Mouse (Mus musculus) MEL-GATA-1-ER (cell line): Measurements from ENCODE around the gene 1700034J05Rik.

ENCODE experiments used
- DNase-seq: peaks from one replicate; pipeline ENCODE4 v3.0.0-alpha.2; 2012; ENCODE audit warnings: low read depth; ENCODE audit errors: extremely low read depth

Gene 1700034J05Rik

GRCm38 (mm10) chr6:146928108-146928507 is 26.1 kb downstream of the 1700034J05Rik start:
- no peak for DNase-seq

- no peak for DNase-seq
Measured at GRCm38 (mm10) chr6:146926415-146926980, 27.7 kb downstream of the 1700034J05Rik start.

- DNase-seq, result no peak
Measured at GRCm38 (mm10) chr6:146918341-146918740, 35.9 kb downstream of the 1700034J05Rik start.

GRCm38 (mm10) chr6:146917396-146917795 is 36.8 kb downstream of the 1700034J05Rik start:
- no peak for DNase-seq

- DNase-seq, result no peak
Measured at GRCm38 (mm10) chr6:146915808-146916207, 38.4 kb downstream of the 1700034J05Rik start.

- DNase-seq, result no peak
Measured at GRCm38 (mm10) chr6:146913489-146914198, 40.6 kb downstream of the 1700034J05Rik start.

GRCm38 (mm10) chr6:146912835-146913488 is 41.3 kb downstream of the 1700034J05Rik start:
- peak; percentile 7 for DNase-seq

GRCm38 (mm10) chr6:146910801-146911200 is 43.4 kb downstream of the 1700034J05Rik start:
- DNase-seq, result no peak

- DNase-seq, result no peak
Measured at GRCm38 (mm10) chr6:146909725-146910489, 44.3 kb downstream of the 1700034J05Rik start.

GRCm38 (mm10) chr6:146908801-146909200 is 45.4 kb downstream of the 1700034J05Rik start:
- no peak for DNase-seq

- no peak for DNase-seq
Measured at GRCm38 (mm10) chr6:146907795-146908190, 46.4 kb downstream of the 1700034J05Rik start.

GRCm38 (mm10) chr6:146907061-146907794 is 47.0 kb downstream of the 1700034J05Rik start:
- no peak for DNase-seq

GRCm38 (mm10) chr6:146906000-146906786 is 48.0 kb downstream of the 1700034J05Rik start:
- DNase-seq, result no peak

GRCm38 (mm10) chr6:146904707-146905106 is 49.5 kb downstream of the 1700034J05Rik start:
- DNase-seq, result no peak

GRCm38 (mm10) chr6:146903632-146904031 is 50.6 kb downstream of the 1700034J05Rik start:
- no peak for DNase-seq

- DNase-seq, result no peak
Measured at GRCm38 (mm10) chr6:146901929-146902328, 52.3 kb downstream of the 1700034J05Rik start.
